Mouse (Mus musculus): ENCODE data around the gene Ndufa13. TPM values are rescaled to one million over a fixed set of nuclear protein-coding genes. Genes with fewer than 3 reads are reported as not detected.

Ndufa13 gene
- polyA plus RNA-seq, 1 experiment from 2014 or later: 205 TPM

- ATAC-seq (ENCODE audit: low FRiP score, low TSS enrichment) (peak; percentile 67), DNase-seq (ENCODE audit: low spot score) (no peak)
- Histone ChIP-seq H3K27ac (replicated peaks) (no peak overlapping the region), H3K9ac (ENCODE audit: low read length) (no peak overlapping the region), H3K4me2 (replicated peaks; ENCODE audit: low read depth) (no peak overlapping the region), H3K36me3 (ENCODE audit: control insufficient read depth, insufficient read depth, low read length) (no peaks in the 10 kb centered on the region), H3K4me3 (ENCODE audit: low read depth, low read length) (no peak overlapping the region), H3K9me3 (ENCODE audit: control insufficient read depth, low read length) (no peaks in the 10 kb centered on the region), H3K4me1 (replicated peaks; ENCODE audit: control insufficient read depth, insufficient read depth) (no peaks in the 10 kb centered on the region), H3K27me3 (ENCODE audit: control insufficient read depth, insufficient read depth, low read length) (no peaks in the 10 kb centered on the region)
- TF ChIP-seq EP300 (optimal IDR thresholded peaks at IDR 0.05) (no peak), CTCF (IDR thresholded peaks at IDR 0.05; ENCODE audit: low read depth) (no peak)
- 71% methylated on average over 5 of the region's 5 CpGs for WGBS
These were observed 34.5 kb downstream of the Ndufa13 start for GRCm38 (mm10) chr8:69867696-69868326.

DNA sequence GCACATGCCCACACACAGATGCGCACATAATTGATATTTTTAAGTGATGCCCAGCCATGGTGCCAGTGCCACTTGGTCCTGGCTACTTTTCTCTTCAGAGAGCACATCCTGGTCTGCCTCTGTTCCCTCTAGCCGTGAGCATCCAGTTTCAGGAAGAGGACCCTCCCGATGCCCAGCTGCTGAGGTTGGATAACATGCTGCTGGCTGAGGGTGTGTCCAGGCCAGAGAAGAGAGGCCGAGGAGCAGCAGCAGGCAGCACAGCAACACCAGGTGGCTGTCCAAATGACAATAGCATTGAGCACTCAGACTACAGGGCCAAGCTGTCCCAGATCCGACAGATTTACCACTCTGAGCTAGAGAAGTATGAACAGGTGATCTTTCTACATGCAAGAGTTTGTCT lies 38.2 kb downstream of the Ndufa13 start:
- Histone ChIP-seq H3K4me3 (ENCODE audit: low read depth, low read length) (no peak overlapping the region), H3K9me3 (ENCODE audit: control insufficient read depth, low read length) (no peaks in the 10 kb centered on the region), H3K9ac (ENCODE audit: low read length) (no peak overlapping the region), H3K27me3 (ENCODE audit: control insufficient read depth, insufficient read depth, low read length) (no peaks in the 10 kb centered on the region), H3K27ac (replicated peaks) (no peak overlapping the region), H3K4me2 (replicated peaks; ENCODE audit: low read depth) (no peak overlapping the region), H3K36me3 (ENCODE audit: control insufficient read depth, insufficient read depth, low read length) (no peaks in the 10 kb centered on the region), H3K4me1 (replicated peaks; ENCODE audit: control insufficient read depth, insufficient read depth) (no peaks in the 10 kb centered on the region)
- no peak for DNase-seq (ENCODE audit: low spot score)
- 52% methylated on average over 5 of the region's 5 CpGs for WGBS
- TF ChIP-seq CTCF (IDR thresholded peaks at IDR 0.05; ENCODE audit: low read depth) (no peak), EP300 (optimal IDR thresholded peaks at IDR 0.05) (no peak)
- no peak for ATAC-seq (ENCODE audit: low FRiP score, low TSS enrichment)

GRCm38 (mm10) chr8:69863387-69864020 lies 38.9 kb downstream of the Ndufa13 start:
- ATAC-seq (ENCODE audit: low FRiP score, low TSS enrichment): peak; percentile 68

DNA sequence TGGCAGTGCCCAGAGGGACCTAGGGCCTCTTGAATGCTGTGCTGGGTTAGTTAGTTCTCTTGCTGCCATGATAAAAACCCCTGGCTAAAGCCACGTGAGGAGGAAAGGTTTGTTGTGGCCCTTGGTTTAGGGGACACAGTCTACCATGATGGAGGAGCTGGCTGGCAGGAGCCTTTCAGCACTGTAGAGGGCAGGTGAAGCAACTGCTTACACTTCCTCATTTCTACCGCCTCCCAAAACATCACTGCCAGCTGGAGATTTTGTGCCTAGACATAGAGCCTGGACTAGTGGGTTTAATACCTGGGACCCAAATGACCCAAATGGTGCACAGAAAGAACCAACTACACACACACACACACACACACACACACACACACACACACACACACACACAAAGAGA lies 41.1 kb downstream of the Ndufa13 start:
- no peak overlapping the region for H3K27ac ChIP-seq (replicated peaks)
- no peaks in the 10 kb centered on the region for H3K4me1 ChIP-seq (replicated peaks; ENCODE audit: control insufficient read depth, insufficient read depth)
- no peak overlapping the region for H3K9ac ChIP-seq (ENCODE audit: low read length)
- no peak for TF ChIP-seq EP300 (optimal IDR thresholded peaks at IDR 0.05)
- no peak for TF ChIP-seq CTCF (IDR thresholded peaks at IDR 0.05; ENCODE audit: low read depth)
- H3K9me3 ChIP-seq (ENCODE audit: control insufficient read depth, low read length): no peaks in the 10 kb centered on the region
- no peaks in the 10 kb centered on the region for H3K36me3 ChIP-seq (ENCODE audit: control insufficient read depth, insufficient read depth, low read length)
- no peaks in the 10 kb centered on the region for H3K27me3 ChIP-seq (ENCODE audit: control insufficient read depth, insufficient read depth, low read length)
- 54% methylated on average over 2 of the region's 2 CpGs for WGBS
- DNase-seq (ENCODE audit: low spot score) (no peak), ATAC-seq (ENCODE audit: low FRiP score, low TSS enrichment) (no peak)
- no peak overlapping the region for H3K4me2 ChIP-seq (replicated peaks; ENCODE audit: low read depth)
- H3K4me3 ChIP-seq (ENCODE audit: low read depth, low read length): no peak overlapping the region

More at GRCm38 (mm10) chr8:69863387-69864020, 38.9 kb downstream of the Ndufa13 start:
- no peaks in the 10 kb centered on the region for H3K27me3 ChIP-seq (ENCODE audit: control insufficient read depth, insufficient read depth, low read length)
- H3K4me3 ChIP-seq (ENCODE audit: low read depth, low read length): no peak overlapping the region
- no peak overlapping the region for H3K27ac ChIP-seq (replicated peaks)
- WGBS: 69% methylated on average over 5 of the region's 5 CpGs
- H3K9ac ChIP-seq (ENCODE audit: low read length): no peak overlapping the region
- no peak for DNase-seq (ENCODE audit: low spot score)
- TF ChIP-seq EP300 (optimal IDR thresholded peaks at IDR 0.05) (no peak), CTCF (IDR thresholded peaks at IDR 0.05; ENCODE audit: low read depth) (no peak)
- no peaks in the 10 kb centered on the region for H3K9me3 ChIP-seq (ENCODE audit: control insufficient read depth, low read length)
- no peaks in the 10 kb centered on the region for H3K36me3 ChIP-seq (ENCODE audit: control insufficient read depth, insufficient read depth, low read length)
- H3K4me2 ChIP-seq (replicated peaks; ENCODE audit: low read depth): no peak overlapping the region
- H3K4me1 ChIP-seq (replicated peaks; ENCODE audit: control insufficient read depth, insufficient read depth): no peaks in the 10 kb centered on the region

GRCm38 (mm10) chr8:69860807-69861206 lies 41.6 kb downstream of the Ndufa13 start:
- Histone ChIP-seq H3K27ac (replicated peaks) (no peak overlapping the region), H3K9ac (ENCODE audit: low read length) (no peak overlapping the region), H3K9me3 (ENCODE audit: control insufficient read depth, low read length) (no peaks in the 10 kb centered on the region), H3K4me2 (replicated peaks; ENCODE audit: low read depth) (no peak overlapping the region), H3K36me3 (ENCODE audit: control insufficient read depth, insufficient read depth, low read length) (no peaks in the 10 kb centered on the region), H3K4me1 (replicated peaks; ENCODE audit: control insufficient read depth, insufficient read depth) (no peaks in the 10 kb centered on the region), H3K27me3 (ENCODE audit: control insufficient read depth, insufficient read depth, low read length) (no peaks in the 10 kb centered on the region), H3K4me3 (ENCODE audit: low read depth, low read length) (no peak overlapping the region)
- ATAC-seq (ENCODE audit: low FRiP score, low TSS enrichment) (no peak), DNase-seq (ENCODE audit: low spot score) (no peak)
- TF ChIP-seq CTCF (IDR thresholded peaks at IDR 0.05; ENCODE audit: low read depth) (peak; percentile 49), EP300 (optimal IDR thresholded peaks at IDR 0.05) (no peak)
- 60% methylated on average over 4 of the region's 4 CpGs for WGBS

GRCm38 (mm10) chr8:69853869-69854268 lies 48.5 kb downstream of the Ndufa13 start:
- no peak overlapping the region for H3K27ac ChIP-seq (replicated peaks)
- no peaks in the 10 kb centered on the region for H3K36me3 ChIP-seq (ENCODE audit: control insufficient read depth, insufficient read depth, low read length)
- 89% methylated on average over 10 of the region's 10 CpGs for WGBS
- no peaks in the 10 kb centered on the region for H3K4me1 ChIP-seq (replicated peaks; ENCODE audit: control insufficient read depth, insufficient read depth)
- H3K9me3 ChIP-seq (ENCODE audit: control insufficient read depth, low read length): no peaks in the 10 kb centered on the region
- TF ChIP-seq CTCF (IDR thresholded peaks at IDR 0.05; ENCODE audit: low read depth): 0 out of 2 replicates have a peak, but pooled peaks have one; percentile 4
- TF ChIP-seq EP300 (optimal IDR thresholded peaks at IDR 0.05): no peak
- H3K4me2 ChIP-seq (replicated peaks; ENCODE audit: low read depth): no peak overlapping the region
- no peak overlapping the region for H3K9ac ChIP-seq (ENCODE audit: low read length)
- no peak overlapping the region for H3K4me3 ChIP-seq (ENCODE audit: low read depth, low read length)
- ATAC-seq (ENCODE audit: low FRiP score, low TSS enrichment): no peak
- no peaks in the 10 kb centered on the region for H3K27me3 ChIP-seq (ENCODE audit: control insufficient read depth, insufficient read depth, low read length)
- DNase-seq (ENCODE audit: low spot score): no peak

Data from stomach, postnatal 0 days (tissue).